Mouse (Mus musculus): ENCODE results near the gene Igfbp7. TPM values are rescaled to one million over a fixed set of nuclear protein-coding genes. Genes with fewer than 3 reads are reported as not detected.

The Igfbp7 gene
- polyA plus RNA-seq, 1 experiment = 4,855 TPM

DNA sequence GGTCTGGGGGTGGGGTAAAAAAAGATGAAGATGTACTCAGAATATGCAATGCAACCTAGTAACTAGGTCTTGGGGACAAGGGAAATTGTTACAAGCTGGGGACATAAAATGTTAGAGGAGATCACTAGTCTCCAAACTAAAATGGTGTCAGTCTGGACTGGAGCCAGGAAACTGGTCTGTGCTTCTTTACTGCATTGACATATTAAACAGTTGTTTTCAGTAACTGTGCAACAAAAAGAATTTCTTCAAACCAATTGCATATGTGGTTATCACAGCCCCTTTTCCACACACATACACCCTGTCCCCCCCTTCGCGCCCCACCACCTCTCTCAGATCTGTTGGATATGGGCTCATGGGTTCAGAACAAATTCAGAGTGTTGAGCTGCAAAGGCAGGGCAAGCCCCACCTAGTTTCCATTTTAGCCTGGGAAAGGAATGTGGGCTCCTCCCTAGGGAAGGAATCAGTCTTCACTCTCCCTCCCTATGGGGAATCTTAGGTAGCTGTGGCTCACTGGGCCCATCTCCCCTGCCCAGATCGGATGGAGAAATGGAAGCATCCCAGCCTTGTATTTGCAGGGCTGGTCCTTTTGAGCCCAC is 43.3 kb downstream of the Igfbp7 start:
- 73% methylated on average over 3 of the region's 3 CpGs for WGBS
- DNase-seq = no peak
- Histone ChIP-seq H3K4me1 (ENCODE audit: control insufficient read depth, insufficient read depth, low read length) (peaks cover 38% of the 10 kb centered on the region), H3K27ac (ENCODE audit: insufficient read depth, low read depth, low read length) (peak overlapping the region; percentile 3; the same call in 1 of the 2 replicates), H3K27me3 (replicated peaks; ENCODE audit: control insufficient read depth, insufficient read depth, low read length) (no peaks in the 10 kb centered on the region), H3K4me3 (ENCODE audit: insufficient read depth, low read depth, low read length) (no peak overlapping the region), H3K36me3 (ENCODE audit: control insufficient read depth, insufficient read depth, low read length) (no peaks in the 10 kb centered on the region)
- TF ChIP-seq POLR2A (IDR thresholded peaks at IDR 0.05; ENCODE audit: low read depth, low read length) = no peak
- TF ChIP-seq CTCF (conservative IDR thresholded peaks at IDR 0.05; ENCODE audit: insufficient read depth, insufficient read length, low read depth, low read length) = no peak

DNA sequence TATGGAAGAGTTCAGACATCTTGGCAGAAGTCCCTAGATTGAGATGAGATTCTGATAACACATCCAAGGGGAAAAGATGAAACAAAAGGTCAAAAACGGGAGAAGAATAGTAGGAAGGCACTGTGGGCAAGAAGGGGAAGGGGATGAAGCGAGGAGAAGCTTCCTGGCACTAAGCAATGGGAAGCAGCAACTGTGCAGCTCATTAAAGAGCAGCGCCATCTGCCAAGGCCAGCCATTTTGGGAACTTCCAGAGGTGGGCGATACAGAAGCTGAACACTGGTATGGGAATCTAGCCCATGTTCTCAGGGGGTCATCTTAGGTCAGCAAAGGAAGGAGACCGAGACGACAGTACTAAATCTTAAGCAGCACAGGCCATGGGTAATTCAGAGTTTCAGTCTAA is 44.2 kb downstream of the Igfbp7 start:
- no peaks in the 10 kb centered on the region for H3K36me3 ChIP-seq (ENCODE audit: control insufficient read depth, insufficient read depth, low read length)
- H3K4me1 ChIP-seq (ENCODE audit: control insufficient read depth, insufficient read depth, low read length) = peaks cover 32% of the 10 kb centered on the region
- H3K4me3 ChIP-seq (ENCODE audit: insufficient read depth, low read depth, low read length) = no peak overlapping the region
- H3K27me3 ChIP-seq (replicated peaks; ENCODE audit: control insufficient read depth, insufficient read depth, low read length) = no peaks in the 10 kb centered on the region
- 41% methylated on average over 6 of the region's 6 CpGs for WGBS
- TF ChIP-seq POLR2A (IDR thresholded peaks at IDR 0.05; ENCODE audit: low read depth, low read length) = no peak
- TF ChIP-seq CTCF (conservative IDR thresholded peaks at IDR 0.05; ENCODE audit: insufficient read depth, insufficient read length, low read depth, low read length) = no peak
- no peak for DNase-seq
- H3K27ac ChIP-seq (ENCODE audit: insufficient read depth, low read depth, low read length) = peak overlapping the region; percentile 57; the same call in 1 of the 2 replicates

DNA sequence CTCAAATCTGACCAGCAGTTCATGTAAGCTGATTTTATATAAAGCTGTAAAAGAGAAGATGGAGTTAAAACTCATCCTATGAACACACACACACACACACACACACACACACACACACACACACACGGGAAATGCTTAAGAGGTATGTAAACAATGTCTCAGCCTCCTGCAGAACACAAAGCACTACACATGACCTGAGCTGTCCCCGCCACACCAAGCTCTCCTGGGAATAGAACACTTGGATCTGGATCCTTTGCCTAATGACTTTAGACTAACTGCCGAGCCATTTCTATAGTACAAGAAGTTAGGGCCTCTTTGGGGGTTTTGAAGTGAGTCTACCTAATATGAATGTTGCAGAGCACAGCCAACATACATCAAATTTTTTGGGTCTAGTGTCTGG is 45.7 kb downstream of the Igfbp7 start:
- TF ChIP-seq POLR2A (IDR thresholded peaks at IDR 0.05; ENCODE audit: low read depth, low read length) (no peak), CTCF (conservative IDR thresholded peaks at IDR 0.05; ENCODE audit: insufficient read depth, insufficient read length, low read depth, low read length) (no peak)
- DNase-seq = no peak
- no peaks in the 10 kb centered on the region for H3K36me3 ChIP-seq (ENCODE audit: control insufficient read depth, insufficient read depth, low read length)
- H3K4me1 ChIP-seq (ENCODE audit: control insufficient read depth, insufficient read depth, low read length) = peaks cover 32% of the 10 kb centered on the region
- no peaks in the 10 kb centered on the region for H3K27me3 ChIP-seq (replicated peaks; ENCODE audit: control insufficient read depth, insufficient read depth, low read length)
- 34% methylated on average over 3 of the region's 3 CpGs for WGBS
- no peak overlapping the region for H3K27ac ChIP-seq (ENCODE audit: insufficient read depth, low read depth, low read length)
- no peak overlapping the region for H3K4me3 ChIP-seq (ENCODE audit: insufficient read depth, low read depth, low read length)

DNA sequence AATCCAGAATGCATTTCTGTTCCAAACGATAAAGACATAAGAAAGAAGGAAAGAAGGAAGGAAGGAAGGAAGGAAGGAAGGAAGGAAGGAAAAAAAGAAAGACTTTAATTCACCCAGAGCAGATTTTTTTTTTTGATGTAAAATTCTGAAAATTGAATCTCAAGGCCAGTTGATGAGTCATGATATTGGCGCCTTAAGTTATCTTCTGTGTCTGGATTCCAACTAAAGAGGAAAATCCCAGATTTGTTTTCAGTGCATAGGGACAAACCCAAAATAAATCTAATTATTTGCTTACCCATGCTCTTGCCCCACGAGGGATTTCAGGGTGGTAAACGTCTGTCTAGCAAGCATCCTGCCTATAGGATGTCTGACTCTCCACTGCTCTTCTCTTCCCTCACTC is 46.8 kb downstream of the Igfbp7 start:
- 56% methylated on average over 4 of the region's 4 CpGs for WGBS
- H3K4me1 ChIP-seq (ENCODE audit: control insufficient read depth, insufficient read depth, low read length) = peaks cover 35% of the 10 kb centered on the region
- no peak for TF ChIP-seq POLR2A (IDR thresholded peaks at IDR 0.05; ENCODE audit: low read depth, low read length)
- no peak for TF ChIP-seq CTCF (conservative IDR thresholded peaks at IDR 0.05; ENCODE audit: insufficient read depth, insufficient read length, low read depth, low read length)
- H3K27ac ChIP-seq (ENCODE audit: insufficient read depth, low read depth, low read length) = no peak overlapping the region; the same call in 1 of the 2 replicates
- H3K27me3 ChIP-seq (replicated peaks; ENCODE audit: control insufficient read depth, insufficient read depth, low read length) = no peaks in the 10 kb centered on the region
- no peaks in the 10 kb centered on the region for H3K36me3 ChIP-seq (ENCODE audit: control insufficient read depth, insufficient read depth, low read length)
- H3K4me3 ChIP-seq (ENCODE audit: insufficient read depth, low read depth, low read length) = no peak overlapping the region
- no peak for DNase-seq

DNA sequence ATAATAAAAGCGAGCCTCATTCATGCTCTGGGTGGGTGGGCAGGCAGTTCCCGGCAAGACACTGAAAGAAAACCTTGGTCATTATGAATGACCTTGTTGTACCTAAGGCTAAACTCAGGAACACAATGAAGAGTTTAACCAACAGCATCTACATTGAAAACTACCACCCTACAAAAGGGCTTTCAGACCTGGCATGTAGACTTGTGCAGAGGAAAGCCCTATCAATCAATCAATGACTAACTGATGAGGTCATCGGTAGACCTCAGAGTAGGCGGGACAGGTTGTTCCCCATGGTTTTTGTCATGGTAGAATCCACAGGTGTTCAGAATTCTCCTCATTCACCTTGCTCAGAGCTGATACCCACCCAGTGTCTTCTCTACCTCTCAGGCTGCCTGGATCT is 47.9 kb downstream of the Igfbp7 start:
- peaks cover 42% of the 10 kb centered on the region for H3K4me1 ChIP-seq (ENCODE audit: control insufficient read depth, insufficient read depth, low read length)
- no peaks in the 10 kb centered on the region for H3K27me3 ChIP-seq (replicated peaks; ENCODE audit: control insufficient read depth, insufficient read depth, low read length)
- no peaks in the 10 kb centered on the region for H3K36me3 ChIP-seq (ENCODE audit: control insufficient read depth, insufficient read depth, low read length)
- no peak overlapping the region for H3K4me3 ChIP-seq (ENCODE audit: insufficient read depth, low read depth, low read length)
- H3K27ac ChIP-seq (ENCODE audit: insufficient read depth, low read depth, low read length) = peak overlapping the region; percentile 50
- TF ChIP-seq POLR2A (IDR thresholded peaks at IDR 0.05; ENCODE audit: low read depth, low read length) (no peak), CTCF (conservative IDR thresholded peaks at IDR 0.05; ENCODE audit: insufficient read depth, insufficient read length, low read depth, low read length) (no peak)
- DNase-seq = no peak
- WGBS = 77% methylated on average over 4 of the region's 4 CpGs

DNA sequence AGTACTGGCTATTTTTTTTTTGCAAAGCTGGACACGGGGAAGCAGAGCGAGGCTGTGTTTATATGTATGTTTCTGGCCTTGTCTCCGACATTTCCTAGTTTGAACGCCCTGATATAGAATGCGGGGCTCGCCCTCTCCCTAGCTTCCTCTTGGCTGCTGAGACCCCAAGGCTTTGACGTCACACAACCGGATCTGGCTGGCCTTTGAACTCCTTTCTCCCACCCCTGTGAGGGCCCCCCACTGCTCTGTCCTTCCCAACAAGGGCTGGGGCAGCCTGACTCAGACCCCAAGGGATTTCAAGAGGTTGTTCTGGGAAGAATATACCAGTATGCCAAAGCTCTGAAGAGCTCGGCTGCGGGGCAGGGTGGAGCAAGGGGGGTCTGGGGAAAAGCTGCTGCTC is 49.5 kb downstream of the Igfbp7 start:
- peak; percentile 65 for DNase-seq
- H3K4me1 ChIP-seq (ENCODE audit: control insufficient read depth, insufficient read depth, low read length) = peaks cover 43% of the 10 kb centered on the region
- 3% methylated on average over 10 of the region's 10 CpGs for WGBS

DNA sequence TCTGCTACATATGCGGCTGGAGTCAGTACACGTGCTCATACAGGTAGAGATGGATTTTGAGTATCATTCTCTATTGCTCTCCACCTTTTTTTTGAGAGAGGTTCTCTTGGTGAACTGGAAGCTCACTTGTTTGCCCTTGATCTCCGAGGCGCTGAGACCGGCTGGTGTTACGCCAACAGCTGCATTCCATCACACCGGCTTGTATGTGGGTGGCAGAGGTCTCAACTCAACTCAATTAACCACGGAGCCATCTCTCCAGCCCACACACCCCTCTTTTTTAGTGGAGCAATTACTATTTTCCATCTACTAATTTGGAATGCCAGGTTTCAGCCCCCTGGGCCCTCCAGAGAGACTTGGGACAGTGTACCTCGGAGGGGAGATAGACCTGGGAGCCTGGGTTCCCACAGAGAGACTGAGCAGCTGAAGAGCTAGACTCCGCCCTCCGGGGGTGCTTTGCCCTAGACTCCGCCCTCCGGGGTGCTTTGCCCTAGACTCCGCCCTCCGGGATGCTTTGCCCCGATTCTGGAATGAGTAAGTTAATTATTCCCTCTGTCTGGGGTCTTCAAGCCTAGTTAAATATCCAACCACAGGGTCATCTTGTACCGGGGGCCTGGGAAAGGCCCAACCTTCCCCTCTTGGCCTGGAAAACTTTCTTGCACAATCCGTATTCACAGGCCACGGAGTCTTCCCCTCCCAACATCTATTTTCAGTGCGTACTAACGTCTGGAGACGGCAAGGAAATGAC is 50.3 kb downstream of the Igfbp7 start:
- Histone ChIP-seq H3K4me1 (ENCODE audit: control insufficient read depth, insufficient read depth, low read length) (peaks cover 38% of the 10 kb centered on the region), H3K4me3 (ENCODE audit: insufficient read depth, low read depth, low read length) (peak overlapping the region; percentile 23), H3K36me3 (ENCODE audit: control insufficient read depth, insufficient read depth, low read length) (no peaks in the 10 kb centered on the region), H3K27ac (ENCODE audit: insufficient read depth, low read depth, low read length) (peak overlapping the region; percentile 99), H3K27me3 (replicated peaks; ENCODE audit: control insufficient read depth, insufficient read depth, low read length) (no peaks in the 10 kb centered on the region)
- TF ChIP-seq POLR2A (IDR thresholded peaks at IDR 0.05; ENCODE audit: low read depth, low read length) (no peak), CTCF (conservative IDR thresholded peaks at IDR 0.05; ENCODE audit: insufficient read depth, insufficient read length, low read depth, low read length) (no peak)
- DNase-seq = peak; percentile 93
- WGBS = 10% methylated on average over 22 of the region's 22 CpGs

More for the DNA sequence above, 49.5 kb downstream of the Igfbp7 start:
- peak overlapping the region; percentile 20; the same call in 1 of the 2 replicates for H3K4me3 ChIP-seq (ENCODE audit: insufficient read depth, low read depth, low read length)
- no peaks in the 10 kb centered on the region for H3K27me3 ChIP-seq (replicated peaks; ENCODE audit: control insufficient read depth, insufficient read depth, low read length)
- no peaks in the 10 kb centered on the region for H3K36me3 ChIP-seq (ENCODE audit: control insufficient read depth, insufficient read depth, low read length)
- H3K27ac ChIP-seq (ENCODE audit: insufficient read depth, low read depth, low read length) = peak overlapping the region; percentile 99
- TF ChIP-seq POLR2A (IDR thresholded peaks at IDR 0.05; ENCODE audit: low read depth, low read length) (no peak), CTCF (conservative IDR thresholded peaks at IDR 0.05; ENCODE audit: insufficient read depth, insufficient read length, low read depth, low read length) (no peak)
